Mouse (Mus musculus) erythroid progenitor cell, adult 5-6 weeks (primary cell): ENCODE results near the gene Spata4. TPM values are rescaled to one million over a fixed set of nuclear protein-coding genes. Genes with fewer than 3 reads are reported as not detected.
"Not testable (repeated sequence)": the region's sequence is repeated elsewhere in the genome, so short reads cannot be mapped to it uniquely, and the experiment has no call there.

Experiments
- ATAC-seq: replicated peaks from 2 replicates; pipeline ENCODE4 v1.8.0; 2016; ENCODE audit warnings: moderate number of reproducible peaks, mild to moderate bottlenecking, moderate TSS enrichment, inconsistent platforms; ENCODE audit not compliant: poor library complexity, low FRiP score, severe bottlenecking
- total RNA-seq, 2 experiments: library from RNA; stranded (forward) in 1 of 2; stranded (reverse) in 1 of 2; fragments of 150-400 nt in 1 of 2; fragments of 186-747, 209-891 nt in 1 of 2; gene quantifications; 2 replicates each; pipeline versions ENCODE4 v1.2.3 to v1.2.4; 2015 to 2017; ENCODE audit warnings: low replicate concordance in 2 of 2

Spata4 gene
- total RNA-seq (2015; ENCODE audit: low replicate concordance) = not detected in 2 replicates
- total RNA-seq (2017; ENCODE audit: low replicate concordance) = not detected in 2 replicates

DNA sequence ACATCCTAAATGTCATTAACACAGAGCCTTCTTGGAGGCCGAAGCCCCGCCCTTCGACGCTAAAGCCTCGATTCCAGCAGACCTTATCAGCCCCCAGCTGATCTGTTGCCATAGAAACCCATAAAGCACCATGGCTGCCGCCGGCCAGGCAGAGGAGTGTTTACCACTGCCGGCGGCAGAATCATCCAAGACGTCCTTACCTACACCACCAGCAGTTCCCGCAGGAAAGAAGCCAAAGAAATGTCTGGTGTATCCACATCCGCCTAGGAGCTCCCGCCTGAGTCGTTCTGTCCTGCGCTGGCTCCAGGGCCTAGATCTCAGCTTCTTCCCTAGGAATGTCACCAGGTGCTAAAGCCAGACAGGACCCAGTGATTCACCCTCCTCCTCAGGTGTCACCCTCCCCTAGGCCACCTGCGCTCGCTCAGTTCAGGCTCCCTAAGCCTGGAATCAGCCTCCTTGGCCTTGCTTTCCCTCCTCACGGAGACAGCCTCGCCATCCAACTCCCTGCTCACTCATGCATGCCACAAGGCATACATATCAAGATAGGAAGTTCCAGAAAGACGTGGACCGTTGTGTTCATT, at the start of gene Spata4:
Gene Spata4, plus strand, starts transcription at position 111 of the 581 bp plus-strand sequence.
- ATAC-seq = no peak

DNA sequence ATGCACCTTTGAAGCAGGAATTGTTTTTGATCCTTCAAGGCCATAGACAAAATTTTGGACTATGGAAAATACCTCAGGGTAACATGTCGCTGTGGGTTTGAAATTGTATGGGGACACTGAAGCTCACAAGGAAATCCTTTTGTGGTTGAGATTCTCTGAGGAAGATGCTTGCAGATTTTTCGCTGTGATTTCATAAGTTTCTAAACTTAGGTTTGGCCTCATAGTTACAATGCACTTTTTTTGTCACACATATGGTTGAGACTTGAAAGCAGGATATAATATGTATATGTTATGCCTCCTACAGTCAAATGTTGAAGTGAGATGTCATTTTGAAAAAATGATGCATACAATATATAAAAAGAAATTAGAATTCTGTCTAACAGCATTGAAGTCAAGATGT, 45.7 kb upstream of the Spata4 start:
- no peak for ATAC-seq

DNA sequence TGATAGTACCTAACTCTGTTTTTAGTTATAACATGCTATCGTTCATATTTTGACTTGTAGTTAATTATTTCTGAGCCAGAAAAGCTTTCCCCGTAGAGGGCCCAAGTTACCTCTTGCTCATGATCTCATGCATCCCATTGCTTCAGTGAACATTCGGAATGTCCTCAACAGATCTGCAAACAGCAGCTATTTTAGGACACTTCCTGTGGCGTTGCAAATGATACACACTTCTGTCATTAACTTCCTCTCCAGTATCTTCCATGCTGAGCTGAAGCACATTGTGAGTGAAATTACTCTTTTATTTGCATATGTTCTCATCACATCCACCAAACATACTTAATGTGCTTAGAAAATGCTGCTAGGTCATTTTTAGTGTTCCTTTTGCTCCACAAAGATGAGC, 38.4 kb upstream of the Spata4 start:
- ATAC-seq = no peak

DNA sequence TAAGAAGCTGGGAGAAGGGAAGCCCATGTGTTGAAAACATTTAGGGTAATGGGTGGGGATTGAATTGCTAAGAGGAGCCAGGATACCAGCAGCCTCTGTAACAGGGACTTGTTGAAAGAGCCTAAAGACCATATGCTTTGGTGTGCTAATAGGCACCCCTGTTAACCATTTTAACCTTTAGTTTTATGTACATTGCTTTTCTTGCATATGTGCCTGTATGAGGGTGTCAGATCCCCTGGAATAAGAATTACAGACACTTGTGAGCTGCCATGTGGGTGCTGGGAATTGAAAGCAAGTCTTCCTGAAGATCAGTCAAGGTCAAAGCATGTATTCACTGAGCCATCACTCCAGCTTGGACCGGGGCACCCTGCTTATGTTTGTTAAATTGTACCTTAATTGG, 35.4 kb upstream of the Spata4 start:
- no peak for ATAC-seq

DNA sequence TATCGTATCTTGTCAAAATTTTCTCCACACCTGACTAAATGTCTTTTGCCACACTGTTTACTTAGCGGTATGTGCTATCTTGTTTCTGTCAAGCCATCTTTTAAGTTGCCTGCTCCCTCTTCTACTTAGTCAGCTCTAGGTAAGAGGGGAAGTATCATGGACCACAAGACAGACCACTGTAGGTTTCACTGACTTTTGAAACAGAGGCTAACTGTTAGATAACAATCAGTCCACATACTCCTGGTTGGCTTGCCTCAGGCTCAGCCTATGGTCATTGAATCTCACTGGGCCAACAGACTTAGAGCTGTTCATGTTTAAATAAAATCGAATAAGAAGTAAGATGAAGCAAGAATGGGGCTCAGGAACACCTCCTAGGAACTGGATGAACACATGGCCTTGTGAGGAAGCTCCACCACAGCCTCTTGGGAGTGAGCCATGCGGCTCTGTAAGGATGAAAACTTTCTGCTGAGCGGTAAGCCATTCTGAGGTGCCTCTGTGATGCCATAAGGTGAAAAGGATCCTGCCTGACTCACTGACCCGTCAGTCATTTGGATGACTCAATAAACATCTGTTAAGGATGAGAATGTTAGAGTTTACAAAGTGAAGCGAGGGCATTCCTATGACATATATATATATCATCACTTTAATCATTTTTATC, 34.8 kb upstream of the Spata4 start:
- no peak for ATAC-seq

DNA sequence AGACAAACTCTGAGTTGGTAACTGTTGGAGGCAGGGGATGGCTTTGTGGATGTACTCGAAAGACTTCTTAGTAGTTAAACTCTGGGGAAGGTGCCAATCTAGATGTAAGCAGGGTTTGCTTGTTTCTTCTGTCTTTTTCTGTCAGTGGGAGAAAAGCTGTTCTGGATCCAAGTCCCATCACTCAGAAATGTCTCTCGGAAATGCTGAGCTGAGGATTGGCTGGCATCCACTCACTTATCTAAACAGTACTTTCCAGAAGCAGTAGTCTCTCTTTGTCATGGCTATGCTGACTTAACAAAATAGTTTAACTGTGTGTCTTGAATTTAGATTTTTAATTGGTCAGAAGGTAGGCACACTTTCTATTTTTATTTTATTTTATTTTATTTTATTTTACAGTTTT, 33.4 kb upstream of the Spata4 start:
- ATAC-seq = no peak

DNA sequence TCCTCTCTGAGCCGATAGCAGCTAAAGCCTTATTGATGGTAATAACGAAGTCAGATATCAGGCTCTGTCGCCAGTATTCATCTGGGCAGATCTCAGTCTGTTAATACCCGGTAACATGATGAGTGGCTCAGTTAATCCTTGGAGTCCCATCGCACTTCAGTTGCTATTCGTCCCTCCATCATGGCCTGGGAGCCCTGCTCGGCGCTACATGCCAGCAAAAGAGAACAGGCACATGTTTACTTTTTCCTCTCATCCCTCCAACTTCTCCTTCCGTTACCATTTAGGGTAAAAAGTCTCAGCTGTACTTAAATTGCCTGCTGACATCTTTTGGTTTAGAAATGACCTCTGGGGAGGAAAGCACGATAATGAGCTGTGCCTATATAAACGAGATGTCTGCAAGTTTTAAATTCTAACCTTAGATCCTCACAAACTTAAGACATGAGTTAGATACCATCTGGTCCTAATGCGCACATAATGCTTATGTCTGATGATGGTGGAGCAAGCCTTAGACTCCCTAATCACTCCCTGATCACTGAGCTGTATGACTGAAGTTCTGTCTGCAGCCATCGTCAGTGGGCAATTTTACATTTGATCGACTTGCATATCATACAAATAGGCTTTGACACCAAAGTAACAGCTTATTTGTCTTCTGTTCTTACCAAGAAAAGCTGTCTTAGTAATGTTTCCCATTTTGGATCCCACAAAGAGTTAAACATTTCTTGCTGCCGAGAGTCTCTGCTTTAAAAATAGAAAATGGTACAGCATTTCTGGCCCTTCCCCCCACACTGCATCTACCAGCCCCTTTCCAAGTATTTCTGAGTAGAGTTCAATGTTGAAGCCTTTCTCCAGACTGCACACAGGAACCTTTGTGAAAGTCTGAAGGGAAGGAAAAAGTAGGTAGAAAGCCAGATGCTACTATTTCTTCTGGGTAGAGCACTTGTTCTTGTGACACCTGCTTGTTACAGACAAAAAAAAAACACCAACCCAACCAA, 29.7 kb upstream of the Spata4 start:
- no peak for ATAC-seq

DNA sequence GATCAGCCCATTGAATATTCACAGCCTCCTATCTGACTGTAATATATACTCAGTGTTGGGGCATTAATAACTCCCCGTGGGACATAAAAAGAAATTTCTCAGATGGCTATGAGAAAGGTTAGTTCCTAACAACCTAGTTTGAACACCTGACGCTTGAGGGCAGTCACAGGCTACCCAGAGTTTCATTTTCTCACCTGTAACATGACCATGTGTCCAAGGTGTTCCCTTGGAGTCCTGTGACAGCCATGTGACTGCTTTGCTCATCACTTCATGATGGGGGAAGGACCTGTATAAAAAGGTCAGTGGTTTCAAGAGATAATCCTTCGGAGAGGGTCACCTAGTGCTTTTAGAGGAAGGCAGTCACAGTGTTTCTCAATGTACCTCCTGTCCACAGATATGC, 19.1 kb upstream of the Spata4 start:
- ATAC-seq = no peak

DNA sequence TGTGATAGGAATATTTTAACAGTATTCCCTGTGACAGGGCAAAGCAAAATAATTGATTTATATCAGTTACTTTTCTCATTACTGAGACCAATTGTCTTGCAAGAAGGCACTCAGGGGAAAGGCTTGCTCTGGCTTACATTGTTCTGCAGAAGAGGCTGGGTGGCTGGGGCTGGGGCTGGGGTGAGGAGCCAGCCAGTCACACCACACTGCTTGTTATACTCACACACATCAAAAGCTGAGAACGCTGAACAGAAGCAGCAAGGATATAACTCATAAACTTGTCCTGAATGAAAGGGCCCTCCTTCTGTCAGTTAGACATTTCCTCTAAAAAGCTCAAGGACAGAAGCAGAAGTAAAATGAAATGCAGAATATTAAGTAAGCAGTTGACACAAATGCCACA, 17.7 kb upstream of the Spata4 start:
- ATAC-seq = no peak

DNA sequence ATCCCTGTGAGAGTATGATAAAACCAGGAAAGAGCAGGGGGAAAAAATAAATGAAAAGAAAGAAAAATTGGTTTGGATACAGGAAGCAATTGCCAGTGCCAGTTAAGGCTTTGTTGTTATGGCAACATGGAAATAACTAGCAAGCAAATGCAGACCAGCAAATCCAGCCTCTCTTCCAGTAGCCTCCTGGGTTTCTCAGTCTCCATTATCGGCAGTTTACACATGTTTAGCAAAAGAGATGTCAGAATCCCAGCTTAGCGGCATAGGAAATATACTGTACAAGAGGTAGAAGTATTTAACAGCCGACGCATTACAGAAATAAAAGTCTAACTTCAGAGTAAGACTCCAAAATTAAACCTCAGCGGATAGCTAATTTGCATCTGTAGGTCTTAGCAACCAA, 5.9 kb upstream of the Spata4 start:
- ATAC-seq = no peak

DNA sequence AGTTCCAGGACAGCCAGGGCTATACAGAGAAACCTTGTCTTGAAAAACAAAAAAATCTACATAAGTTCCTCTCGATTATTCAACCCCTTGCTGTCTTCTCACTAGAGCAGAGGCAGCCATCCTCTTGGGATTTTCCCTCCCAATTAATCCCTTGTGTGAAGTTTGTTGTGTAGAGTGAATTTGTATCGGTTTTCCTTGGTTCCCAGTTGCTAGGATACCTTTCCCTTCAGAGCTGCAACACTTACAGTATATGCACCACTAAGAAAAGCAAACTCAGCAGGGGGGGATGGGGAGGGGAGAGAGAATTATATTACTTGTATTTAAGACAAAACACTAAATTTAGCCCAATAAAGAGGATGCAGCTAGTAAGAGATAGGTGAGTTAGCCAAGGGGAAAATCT, 4.5 kb upstream of the Spata4 start:
- no peak for ATAC-seq

DNA sequence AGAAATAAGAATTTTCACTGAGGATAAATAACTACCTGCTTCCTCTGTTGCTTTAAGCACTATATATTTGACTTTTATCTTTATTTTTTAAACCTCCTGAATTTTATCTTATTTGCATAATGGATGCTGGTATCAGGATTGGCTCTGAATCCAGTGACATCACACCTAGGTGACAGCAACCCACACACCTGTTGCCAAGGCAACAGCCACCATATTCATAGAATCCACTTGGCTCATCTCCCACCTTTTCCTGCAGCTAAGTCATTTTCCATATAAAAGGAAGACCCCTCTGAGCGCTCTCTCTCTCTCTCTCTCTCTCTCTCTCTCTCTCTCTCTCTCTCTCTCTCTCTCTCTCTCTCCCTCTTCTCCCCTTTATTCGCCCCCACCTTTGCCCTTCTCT, 3.6 kb upstream of the Spata4 start:
- ATAC-seq = no peak

DNA sequence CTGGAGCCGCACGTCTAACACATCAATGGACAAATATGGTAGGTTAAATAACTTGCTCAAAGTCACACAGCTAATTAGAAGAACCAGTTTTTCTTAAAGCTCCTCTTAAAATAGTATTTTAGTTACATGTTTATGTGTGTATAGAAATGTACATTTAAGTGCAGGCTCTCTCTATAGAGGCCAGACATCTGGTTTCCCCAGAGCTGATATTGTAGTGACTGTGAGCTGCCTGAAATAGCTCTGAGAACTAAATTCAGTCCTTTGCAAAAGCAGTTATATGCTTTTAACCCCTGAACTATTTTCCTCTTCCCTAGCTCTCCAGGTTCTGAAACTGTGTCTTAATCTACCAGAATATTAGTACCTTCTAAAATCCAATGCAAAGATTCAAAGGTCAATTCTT, 3.2 kb upstream of the Spata4 start:
- no peak for ATAC-seq

DNA sequence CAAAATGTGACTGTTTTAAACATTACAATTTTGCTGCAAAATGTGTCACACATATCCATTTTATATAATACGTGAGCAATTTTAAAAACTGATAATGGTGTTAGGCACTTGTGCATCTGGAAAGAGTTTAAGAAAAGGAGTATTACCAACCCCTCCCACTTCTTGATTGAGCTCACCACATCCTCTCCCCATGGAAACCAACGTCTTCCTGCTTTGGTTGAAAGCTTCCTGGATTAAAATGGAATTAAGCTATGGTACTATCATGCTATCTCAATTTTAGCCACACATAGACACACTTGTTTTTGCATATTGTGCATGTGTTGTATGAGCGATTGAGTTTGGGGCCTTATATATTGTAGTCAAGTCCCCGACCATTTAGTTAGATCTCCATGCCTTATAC, 2.9 kb downstream of the Spata4 start:
- ATAC-seq = no peak

DNA sequence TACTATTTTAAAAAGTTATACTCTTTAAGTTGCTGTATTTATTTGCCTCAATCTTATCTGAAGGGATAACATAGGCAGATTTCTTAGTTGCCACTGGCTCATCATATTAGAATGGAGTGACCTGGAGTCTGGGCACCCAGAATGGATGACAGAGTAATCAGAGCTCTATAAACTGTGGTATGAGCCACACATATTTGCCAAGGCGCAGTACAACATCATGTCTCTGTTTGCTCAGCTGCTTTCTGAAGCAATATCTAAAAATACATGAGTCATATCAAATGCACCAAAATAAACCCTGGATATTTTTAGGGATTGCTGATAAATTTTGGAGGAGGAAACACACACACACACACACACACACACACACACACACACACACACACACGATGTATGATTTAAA, 8.8 kb downstream of the Spata4 start:
- no peak for ATAC-seq

DNA sequence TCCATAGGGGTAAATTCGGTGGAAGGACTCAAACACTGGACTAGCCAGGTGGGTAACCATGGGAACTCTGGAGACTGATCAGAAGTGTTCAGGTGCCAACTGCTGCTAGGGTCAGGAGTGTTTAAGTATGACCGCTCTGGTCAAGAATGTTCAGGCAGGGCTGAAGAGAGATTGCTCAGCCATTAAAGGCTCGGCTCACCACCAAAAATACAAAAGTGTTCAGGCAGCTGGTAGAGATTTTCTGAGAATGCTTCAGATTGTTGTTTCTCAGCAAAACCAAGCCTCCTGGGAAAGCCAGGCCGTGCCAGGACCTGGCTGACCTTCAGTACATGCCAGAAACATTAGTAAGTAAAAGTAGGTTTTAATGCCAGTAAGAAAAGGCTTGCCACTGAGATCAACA, 9.7 kb downstream of the Spata4 start:
- no peak for ATAC-seq

DNA sequence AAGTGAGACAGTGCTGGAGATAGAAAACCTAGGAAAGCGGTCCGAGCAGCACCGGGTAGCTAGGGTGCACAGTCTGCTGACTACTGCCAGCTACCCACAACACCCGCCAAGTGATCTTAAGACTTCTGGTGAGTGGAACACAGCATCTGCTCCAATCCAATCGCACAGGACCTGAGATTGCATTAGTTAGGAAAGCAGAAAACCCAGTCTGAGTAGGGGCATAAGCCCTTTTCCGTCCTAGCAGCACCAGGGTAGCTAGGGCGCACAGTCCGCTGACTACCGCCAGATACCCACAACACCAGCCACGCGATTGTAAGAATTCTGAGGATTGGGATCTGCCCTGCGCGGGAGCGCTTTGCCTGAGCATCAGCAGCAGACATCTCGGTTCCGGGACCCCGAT, 16.1 kb downstream of the Spata4 start:
- not testable (repeated sequence) for ATAC-seq

DNA sequence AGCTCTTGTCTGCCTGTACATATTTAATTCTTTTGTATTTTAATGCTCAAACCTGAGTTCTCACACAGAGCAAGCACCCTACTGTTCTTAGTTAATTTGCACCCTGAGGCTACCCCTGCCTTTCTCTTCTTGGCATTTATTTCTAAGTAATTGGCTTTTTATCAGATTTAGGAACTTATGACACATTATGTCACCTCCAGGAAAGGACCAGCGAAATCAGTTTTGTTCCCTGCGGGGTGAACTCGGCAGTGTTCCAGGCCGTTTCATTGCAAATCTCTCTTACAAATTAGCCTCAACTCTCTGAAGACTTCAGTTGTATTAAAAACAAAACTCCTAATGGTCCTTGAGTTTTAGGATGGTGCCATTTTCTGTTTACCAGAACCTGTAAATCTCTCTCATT, 38.1 kb downstream of the Spata4 start:
- no peak for ATAC-seq
